Mouse (Mus musculus) 3T3-L1 (cell line): ENCODE data around the gene Tmem101.

Experiments
- DNase-seq: peaks from one replicate; pipeline ENCODE4 v3.0.0-alpha.2; 2015; ENCODE audit warnings: low read depth, low spot score

Tmem101 gene

GRCm38 (mm10) chr11:102156786-102157089 is 534 bp upstream of the Tmem101 start:
- no peak for DNase-seq

GRCm38 (mm10) chr11:102147213-102147989 is 8.8 kb downstream of the Tmem101 start:
- no peak for DNase-seq

- DNase-seq: no peak
Measured at GRCm38 (mm10) chr11:102146531-102146930, 9.7 kb downstream of the Tmem101 start.

GRCm38 (mm10) chr11:102146005-102146404 is 10.2 kb downstream of the Tmem101 start:
- DNase-seq: no peak

GRCm38 (mm10) chr11:102145471-102146001 is 10.7 kb downstream of the Tmem101 start, which contains the start of gene Nags:
Gene Nags, plus strand, starts transcription at chr11:102145513.
- DNase-seq: no peak

- no peak for DNase-seq
Measured at GRCm38 (mm10) chr11:102144957-102145470, 11.2 kb downstream of the Tmem101 start.

- no peak for DNase-seq
Measured at GRCm38 (mm10) chr11:102142355-102142754, 13.8 kb downstream of the Tmem101 start.

GRCm38 (mm10) chr11:102140508-102140907 is 15.7 kb downstream of the Tmem101 start:
- DNase-seq: peak; percentile 81

- DNase-seq: peak; percentile 66
Measured at GRCm38 (mm10) chr11:102138447-102138740, 17.8 kb downstream of the Tmem101 start.

- no peak for DNase-seq
Measured at GRCm38 (mm10) chr11:102137625-102138446, 18.4 kb downstream of the Tmem101 start.

GRCm38 (mm10) chr11:102134516-102134915 is 21.7 kb downstream of the Tmem101 start:
- no peak for DNase-seq

GRCm38 (mm10) chr11:102117386-102117785 is 38.8 kb downstream of the Tmem101 start:
- DNase-seq: no peak

GRCm38 (mm10) chr11:102116241-102116640 is 40.0 kb downstream of the Tmem101 start:
- no peak for DNase-seq

- no peak for DNase-seq
Measured at GRCm38 (mm10) chr11:102111576-102111975, 44.6 kb downstream of the Tmem101 start.

GRCm38 (mm10) chr11:102107732-102108131 is 48.5 kb downstream of the Tmem101 start, which contains the start of gene Pyy:
Gene Pyy, minus strand, starts transcription at chr11:102107832.
- DNase-seq: no peak

- no peak for DNase-seq
Measured at GRCm38 (mm10) chr11:102106911-102107310, 49.3 kb downstream of the Tmem101 start.
